Mouse (Mus musculus) cortical plate, adult 2 months (tissue): ENCODE results near the gene Fgf4.

Source experiments
- CTCF ChIP-seq: fragments of 200-500 bp; IDR thresholded peaks from 2 replicates; pipeline ENCODE4 v1.5.1; 2011; ENCODE audit warnings: mild to moderate bottlenecking, control low read depth, low read length; ENCODE audit not compliant: insufficient read depth; ENCODE audit errors: extremely low read depth
- POLR2A ChIP-seq: fragments of 200-500 bp; IDR thresholded peaks from 2 replicates; pipeline ENCODE4 v1.6.1; 2011; ENCODE audit warnings: mild to moderate bottlenecking, low read length, control low read depth; ENCODE audit not compliant: insufficient read depth; ENCODE audit errors: extremely low read depth

DNA sequence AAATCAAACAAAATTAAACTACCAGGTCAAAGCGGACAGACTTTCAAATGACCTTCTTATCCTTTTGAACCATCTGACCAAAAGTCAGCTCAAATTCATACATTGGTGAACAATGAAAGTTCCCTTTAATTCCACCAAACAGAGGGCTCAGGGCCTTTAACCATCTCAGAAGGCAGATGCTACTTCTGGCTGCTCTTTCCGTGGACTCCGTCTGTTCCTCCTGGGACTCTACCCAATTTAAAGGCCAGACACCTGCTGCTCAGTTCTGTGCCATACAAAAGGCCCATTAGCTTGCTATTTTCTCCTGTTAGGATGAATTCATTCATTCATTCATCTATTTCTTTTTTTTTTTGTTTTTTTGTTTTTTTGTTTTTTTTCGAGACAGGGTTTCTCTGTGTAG lies 65.7 kb downstream of the Fgf4 start:
- TF ChIP-seq CTCF: no peak
- TF ChIP-seq POLR2A: no peak
